Mouse (Mus musculus): ENCODE data around the gene Pde4d. TPM values are rescaled to one million over a fixed set of nuclear protein-coding genes. Genes with fewer than 3 reads are reported as not detected.

Pde4d gene
- total and polyA plus RNA-seq, 3 experiments: 18.5 to 18.8 TPM; not detected in 1

GRCm38 (mm10) chr13:109680229-109680628 lies 1230.5 kb downstream of the Pde4d start (continued):
- TF ChIP-seq ZNF384 (IDR thresholded peaks at IDR 0.05; ENCODE audit: low read depth, low read length) (no peak; the same call in 1 of the 2 replicates), MYC (IDR thresholded peaks at IDR 0.05; ENCODE audit: low read depth, low read length) (peak; percentile 98)

DNA sequence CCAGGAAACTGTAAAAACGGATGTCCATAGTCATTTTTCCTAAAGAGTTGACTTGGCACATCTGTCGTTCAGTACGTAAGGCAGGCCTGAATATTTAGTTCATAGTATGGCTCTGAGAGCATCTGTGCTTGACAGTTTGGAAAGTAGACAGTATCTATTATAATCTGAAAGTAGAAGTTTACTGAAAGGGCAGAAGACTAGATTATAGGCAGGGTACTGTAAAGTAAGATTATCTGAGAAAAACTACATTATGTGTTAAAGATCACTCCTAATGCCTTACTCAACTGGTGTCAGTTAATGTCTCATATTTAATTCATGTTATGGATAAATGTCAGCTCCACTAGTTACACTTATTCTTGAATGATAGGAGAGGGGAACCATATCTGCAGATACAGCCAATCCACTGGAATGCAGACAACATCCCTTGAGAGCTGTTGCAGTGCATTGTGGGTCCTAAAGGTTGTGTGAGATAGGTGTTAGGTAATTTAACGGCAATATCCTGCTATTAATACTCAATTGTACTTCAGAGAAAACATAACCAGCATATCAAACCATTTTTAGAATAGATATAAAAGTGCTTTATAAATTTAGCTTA lies 1232.0 kb downstream of the Pde4d start:
- peak overlapping the region; percentile 48 for H3K9ac ChIP-seq (ENCODE audit: control insufficient read depth, low read depth, low read length, poor library complexity, severe bottlenecking)
- H3K4me1 ChIP-seq (ENCODE audit: control insufficient read depth in 1 of 2, insufficient read depth in 2 of 2, low read length in 2 of 2): peaks cover 35 to 40% of the 10 kb centered on the region in 2 experiments
- H3K79me2 ChIP-seq (ENCODE audit: control insufficient read depth, insufficient read depth, low read length, poor library complexity): peaks cover 23% of the 10 kb centered on the region
- H3K36me3 ChIP-seq (ENCODE audit: control insufficient read depth in 1 of 2, insufficient read depth in 2 of 2, low read length in 2 of 2): peaks cover 0 to 64% of the 10 kb centered on the region in 2 experiments; a peak in 2 of 4 replicates
- DNase-seq (ENCODE audit: low read depth, low spot score): peak; percentile 68
- peak overlapping the region; percentile 99 for H3K27ac ChIP-seq (ENCODE audit: control insufficient read depth, low read depth, low read length)
- no peaks in the 10 kb centered on the region for H3K27me3 ChIP-seq (ENCODE audit: control insufficient read depth in 1 of 2, insufficient read depth in 2 of 2, low read length in 2 of 2)
- H3K4me3 ChIP-seq (ENCODE audit: control insufficient read depth in 1 of 2, insufficient read depth in 1 of 2, low read depth in 2 of 2, low read length in 2 of 2): peak overlapping the region in 1 of 2 experiments; percentile 3; a peak in 1 of 4 replicates
- no peaks in the 10 kb centered on the region for H3K9me3 ChIP-seq (replicated peaks; ENCODE audit: insufficient read depth, low read length)
- peak; percentile 46 to 57; a peak in 2 of 4 replicates for TF ChIP-seq EP300 (IDR thresholded peaks at IDR 0.05; ENCODE audit: low read depth in 1 of 2, low read length in 2 of 2)
- no peak for TF ChIP-seq SIN3A (IDR thresholded peaks at IDR 0.05; ENCODE audit: low read length)
- TF ChIP-seq RAD21 (IDR thresholded peaks at IDR 0.05; ENCODE audit: low read depth, low read length): no peak
- TF ChIP-seq POLR2AphosphoS2 (IDR thresholded peaks at IDR 0.05; ENCODE audit: low read length): no peak
- TF ChIP-seq POLR2AphosphoS5 (IDR thresholded peaks at IDR 0.05; ENCODE audit: borderline replicate concordance, low read depth, low read length): no peak
- TF ChIP-seq JUND (IDR thresholded peaks at IDR 0.05; ENCODE audit: low read depth, low read length): no peak
- TF ChIP-seq KAT2A (conservative IDR thresholded peaks at IDR 0.05; ENCODE audit: low read depth, low read length): no peak
- TF ChIP-seq POLR2A (IDR thresholded peaks at IDR 0.05; ENCODE audit: control insufficient read depth in 1 of 2, insufficient read depth in 1 of 2, low read depth in 1 of 2, low read length in 2 of 2, poor library complexity in 1 of 2): no peak; a peak in 1 of 4 replicates
- TF ChIP-seq ZNF384 (IDR thresholded peaks at IDR 0.05; ENCODE audit: low read depth, low read length): no peak
- no peak for TF ChIP-seq USF2 (IDR thresholded peaks at IDR 0.05; ENCODE audit: borderline replicate concordance in 1 of 2, insufficient read depth in 1 of 2, low read depth in 1 of 2, low read length in 2 of 2)
- no peak for TF ChIP-seq ZC3H11A (IDR thresholded peaks at IDR 0.05; ENCODE audit: low read depth, low read length)
- TF ChIP-seq ELF1 (IDR thresholded peaks at IDR 0.05; ENCODE audit: low read depth, low read length): no peak
- TF ChIP-seq HCFC1 (IDR thresholded peaks at IDR 0.05; ENCODE audit: low read depth, low read length): 0 out of 2 replicates have a peak, but pooled peaks have one; percentile 11
- no peak for TF ChIP-seq ZKSCAN1 (IDR thresholded peaks at IDR 0.05; ENCODE audit: low read depth, low read length)
- no peak for TF ChIP-seq E2F4 (IDR thresholded peaks at IDR 0.05; ENCODE audit: borderline replicate concordance, low read depth, low read length)
- no peak for TF ChIP-seq MAZ (IDR thresholded peaks at IDR 0.05; ENCODE audit: low read depth, low read length)
- TF ChIP-seq GABPA (IDR thresholded peaks at IDR 0.05; ENCODE audit: low read depth, low read length): 0 out of 2 replicates have a peak, but pooled peaks have one; percentile 21
- no peak for TF ChIP-seq CTCF (IDR thresholded peaks at IDR 0.05 in 2 of 3, conservative IDR thresholded peaks at IDR 0.05 in 1 of 3; ENCODE audit: control insufficient read depth in 1 of 3, insufficient read depth in 1 of 3, low read depth in 2 of 3, low read length in 3 of 3, poor library complexity in 1 of 3, severe bottlenecking in 1 of 3)
- TF ChIP-seq CHD1 (IDR thresholded peaks at IDR 0.05; ENCODE audit: low read depth, low read length): peak; percentile 80; the same call in 1 of the 2 replicates
- TF ChIP-seq SMC3 (IDR thresholded peaks at IDR 0.05; ENCODE audit: low read depth, low read length): no peak
- TF ChIP-seq RCOR1 (IDR thresholded peaks at IDR 0.05; ENCODE audit: low read depth, low read length): no peak
- TF ChIP-seq MEF2A (IDR thresholded peaks at IDR 0.05; ENCODE audit: extremely low read depth, insufficient replicate concordance, low read depth, low read length, poor library complexity, severe bottlenecking): no peak
- no peak for TF ChIP-seq BHLHE40 (IDR thresholded peaks at IDR 0.05; ENCODE audit: borderline replicate concordance, low read depth, low read length)
- no peak for TF ChIP-seq UBTF (IDR thresholded peaks at IDR 0.05; ENCODE audit: borderline replicate concordance, insufficient read depth, low read depth, low read length)
- TF ChIP-seq TCF12 (IDR thresholded peaks at IDR 0.05; ENCODE audit: low read depth, low read length): peak; percentile 22; the same call in 1 of the 2 replicates
- peak; percentile 12; the same call in 1 of the 2 replicates for TF ChIP-seq MYB (IDR thresholded peaks at IDR 0.05; ENCODE audit: low read depth, low read length)
- TF ChIP-seq MYC (IDR thresholded peaks at IDR 0.05; ENCODE audit: low read depth, low read length): peak; percentile 26; the same call in 1 of the 2 replicates
- 0 out of 2 replicates have a peak, but pooled peaks have one; percentile 2 for TF ChIP-seq GATA1 (IDR thresholded peaks at IDR 0.05; ENCODE audit: low read depth, low read length)
- TF ChIP-seq ETS1 (IDR thresholded peaks at IDR 0.05; ENCODE audit: low read depth, low read length): peak; percentile 43; the same call in 1 of the 2 replicates
- TF ChIP-seq NRF1 (IDR thresholded peaks at IDR 0.05; ENCODE audit: insufficient read depth, low read depth, low read length, poor library complexity, severe bottlenecking): no peak
- no peak for TF ChIP-seq ZMIZ1 (IDR thresholded peaks at IDR 0.05; ENCODE audit: low read depth, low read length)
- TF ChIP-seq MXI1 (IDR thresholded peaks at IDR 0.05; ENCODE audit: low read depth, low read length): no peak
- TF ChIP-seq MAX (IDR thresholded peaks at IDR 0.05; ENCODE audit: low read length): no peak

Data from MEL (cell line).